Mouse (Mus musculus) embryo, embryonic 9.5 days (tissue): ENCODE results near the gene Magi3.

Source experiments
- DNase-seq: peaks from one replicate; pipeline ENCODE4 v3.0.0-alpha.2; 2017; ENCODE audit errors: extremely low spot score

The Magi3 gene

DNA sequence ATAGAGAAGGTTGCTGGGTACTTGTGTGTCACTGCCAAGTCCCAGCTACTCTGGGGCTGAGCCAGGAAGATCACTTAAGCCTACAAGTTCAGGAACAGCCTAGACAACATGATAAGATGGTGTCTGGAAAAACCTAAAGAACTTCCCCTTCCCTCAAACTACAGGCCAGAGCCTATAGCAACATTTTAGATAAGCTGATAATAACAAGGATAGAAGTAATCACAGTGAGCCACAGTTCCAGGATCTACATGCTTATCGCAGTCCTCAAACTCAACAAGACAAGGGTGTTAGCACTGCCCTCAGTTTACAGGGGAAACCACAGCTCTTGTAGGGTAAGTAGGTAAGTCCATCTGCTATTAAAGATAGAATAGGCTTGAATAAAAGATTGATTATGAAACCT, 188.1 kb downstream of the Magi3 start:
- DNase-seq: no peak

GRCm38 (mm10) chr3:104026938-104027337, 193.2 kb downstream of the Magi3 start:
- no peak for DNase-seq

- no peak for DNase-seq
Observed at GRCm38 (mm10) chr3:104020101-104020500, 200.1 kb downstream of the Magi3 start.

- DNase-seq: no peak
Observed at GRCm38 (mm10) chr3:104019453-104019852, 200.7 kb downstream of the Magi3 start.

DNA sequence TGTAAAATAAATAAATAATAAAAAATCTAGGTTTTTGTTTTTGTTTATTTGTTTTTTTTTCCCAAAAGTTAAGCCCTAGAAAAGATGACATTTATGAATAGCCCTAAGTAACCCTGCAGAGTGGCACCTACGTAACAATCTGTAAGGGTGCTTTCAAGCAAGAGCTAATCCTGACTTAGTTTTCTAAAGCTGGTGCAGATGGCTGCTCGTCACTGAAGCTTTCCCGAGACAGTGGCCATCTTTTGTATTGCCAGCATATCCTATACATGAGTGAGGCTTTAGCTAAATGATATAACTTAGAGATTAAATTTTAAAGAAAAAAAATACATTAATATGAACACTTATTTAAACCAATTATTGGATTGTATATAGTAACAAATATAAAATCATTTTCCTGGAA, 202.2 kb downstream of the Magi3 start:
- DNase-seq: no peak

GRCm38 (mm10) chr3:104011972-104012371, 208.2 kb downstream of the Magi3 start:
- no peak for DNase-seq

- DNase-seq: no peak
Observed at GRCm38 (mm10) chr3:104009924-104010662, 210.1 kb downstream of the Magi3 start.

GRCm38 (mm10) chr3:104007479-104007878, 212.7 kb downstream of the Magi3 start:
- no peak for DNase-seq

DNA sequence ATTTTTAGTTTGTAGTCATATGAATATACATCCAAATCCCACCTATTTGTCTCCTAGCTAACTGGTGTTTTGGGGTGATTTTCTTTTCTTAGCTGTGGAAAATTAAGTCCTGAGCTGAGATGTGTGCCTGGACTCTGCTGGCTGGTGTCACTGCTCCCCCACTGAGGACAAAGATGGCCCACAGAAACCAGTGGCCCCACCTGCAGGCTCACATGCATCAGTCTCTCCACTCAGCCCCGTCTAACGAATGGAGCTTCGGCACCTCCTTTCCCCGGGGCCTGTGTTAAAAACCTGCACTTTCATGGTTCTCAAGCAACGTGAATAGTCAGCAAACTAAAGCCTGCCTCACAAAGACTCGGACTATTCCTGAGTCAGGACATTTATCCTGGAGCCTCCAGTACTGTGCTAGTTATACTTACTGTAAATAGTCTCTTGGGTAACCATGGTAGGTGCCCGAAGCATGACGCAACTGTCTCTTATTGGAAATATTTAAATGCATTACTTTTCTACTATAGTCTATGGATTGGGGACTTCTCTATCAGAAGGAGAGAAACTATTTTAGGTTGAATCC, 213.2 kb downstream of the Magi3 start:
- no peak for DNase-seq

GRCm38 (mm10) chr3:103998724-103999123, 221.4 kb downstream of the Magi3 start:
- DNase-seq: no peak

DNA sequence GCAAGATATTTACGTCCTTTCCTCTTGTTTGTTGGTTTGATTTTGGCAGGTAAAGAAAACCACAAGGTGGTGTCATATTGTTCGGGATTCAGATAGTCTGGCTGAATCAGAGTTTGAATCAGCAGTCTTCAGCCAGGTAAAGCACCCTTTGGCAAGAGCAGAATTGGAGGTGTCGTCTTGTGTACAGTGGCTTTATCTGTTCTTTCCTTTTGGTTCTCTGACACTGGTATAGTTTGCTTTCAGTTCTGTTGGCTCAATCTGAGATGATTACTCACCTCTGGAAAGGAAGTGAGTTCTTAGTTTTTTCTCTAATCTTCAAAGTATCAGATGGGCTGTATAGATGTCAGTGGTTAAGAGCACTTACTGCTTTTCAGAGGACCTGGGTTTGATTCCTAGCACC, 228.9 kb downstream of the Magi3 start:
- DNase-seq: no peak

DNA sequence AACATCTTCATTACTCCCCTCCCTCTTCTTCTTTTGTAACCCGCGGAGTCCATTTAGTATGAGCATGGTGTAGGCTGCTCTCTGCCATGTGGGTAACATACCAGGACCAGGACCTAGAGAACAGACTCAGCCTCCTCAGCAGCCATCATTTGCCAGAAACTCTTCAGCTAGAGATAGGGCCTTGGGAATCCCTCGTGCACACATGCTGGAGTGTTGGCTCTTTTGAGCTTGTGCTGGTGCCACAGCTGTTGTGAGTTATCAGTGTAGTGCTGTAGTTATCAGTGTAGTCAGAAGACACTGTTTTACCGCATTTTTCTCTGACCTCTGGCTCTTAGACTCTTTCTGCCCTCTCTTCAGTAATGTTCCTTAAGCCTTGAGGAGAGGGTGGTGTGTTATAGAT, 230.8 kb downstream of the Magi3 start:
- DNase-seq: no peak

DNA sequence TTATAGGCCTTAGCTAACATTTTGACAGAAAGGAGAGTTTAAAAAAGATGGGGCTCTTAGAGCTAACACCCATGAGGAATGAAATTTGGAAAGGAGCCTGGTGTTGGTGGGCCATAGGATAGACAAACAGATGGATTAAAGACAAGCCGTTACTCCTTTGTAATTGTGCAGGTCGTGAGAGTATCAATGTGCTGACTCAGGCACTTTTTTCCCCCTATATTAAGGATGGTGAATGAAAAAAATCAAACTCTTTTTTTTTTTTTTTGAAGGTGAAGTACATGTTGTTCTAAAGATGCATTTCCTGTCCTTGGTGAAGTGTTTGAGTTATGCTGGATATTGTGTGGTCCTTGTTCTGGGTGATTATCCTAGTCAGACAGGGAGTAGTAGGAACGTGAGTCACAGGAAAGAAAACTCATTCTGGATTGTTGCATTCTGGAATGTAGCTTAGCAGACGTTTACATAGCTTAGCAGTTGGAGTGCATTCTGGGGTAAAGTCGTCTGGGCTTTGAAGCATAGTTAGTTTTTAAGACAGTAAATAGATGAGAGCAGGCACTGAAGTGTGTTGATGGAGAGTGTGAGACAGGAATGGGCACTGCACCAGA, 232.2 kb downstream of the Magi3 start:
- no peak for DNase-seq

DNA sequence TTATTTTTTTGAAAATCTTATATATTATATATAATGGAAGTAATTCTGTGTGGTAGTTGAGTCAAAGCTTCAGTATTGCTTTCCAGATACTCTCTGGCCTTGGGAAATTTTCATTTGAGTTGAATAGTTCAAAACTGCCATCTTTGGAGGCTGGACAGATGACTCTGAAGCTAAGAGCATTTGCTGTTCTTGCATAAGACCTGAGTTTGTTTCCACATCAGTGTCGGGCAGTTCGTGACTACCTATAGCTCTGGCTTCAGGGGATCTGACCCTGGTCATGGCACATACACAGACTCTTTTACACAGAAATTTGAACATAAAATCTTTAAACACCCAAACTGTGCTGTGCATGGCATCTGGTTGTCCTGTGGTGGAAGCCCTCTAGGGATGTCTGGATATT, 235.0 kb downstream of the Magi3 start:
- no peak for DNase-seq

GRCm38 (mm10) chr3:103984556-103984955, 235.6 kb downstream of the Magi3 start:
- DNase-seq: no peak

GRCm38 (mm10) chr3:103971157-103971556, 249.0 kb downstream of the Magi3 start:
- no peak for DNase-seq

DNA sequence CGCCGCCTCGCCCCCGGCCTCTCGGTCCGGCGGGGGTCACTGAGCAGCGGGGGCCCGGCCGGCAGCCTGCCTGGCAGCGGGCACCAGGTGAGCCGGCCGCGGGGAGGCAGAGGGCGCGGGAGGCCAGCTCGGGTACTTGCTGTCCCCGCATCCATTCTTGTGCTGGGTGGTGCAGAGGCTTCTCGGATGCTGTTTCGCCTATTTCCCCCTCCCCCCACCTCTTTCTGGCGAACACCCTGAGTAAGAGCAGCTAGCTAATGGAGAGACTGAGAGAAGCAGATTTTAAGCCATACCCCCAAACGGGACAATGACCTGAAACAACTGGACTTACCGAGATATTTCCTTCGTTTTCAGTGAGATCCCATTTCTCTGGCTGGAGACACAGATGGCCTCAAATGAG, 251.5 kb downstream of the Magi3 start:
- peak; percentile 85 for DNase-seq

DNA sequence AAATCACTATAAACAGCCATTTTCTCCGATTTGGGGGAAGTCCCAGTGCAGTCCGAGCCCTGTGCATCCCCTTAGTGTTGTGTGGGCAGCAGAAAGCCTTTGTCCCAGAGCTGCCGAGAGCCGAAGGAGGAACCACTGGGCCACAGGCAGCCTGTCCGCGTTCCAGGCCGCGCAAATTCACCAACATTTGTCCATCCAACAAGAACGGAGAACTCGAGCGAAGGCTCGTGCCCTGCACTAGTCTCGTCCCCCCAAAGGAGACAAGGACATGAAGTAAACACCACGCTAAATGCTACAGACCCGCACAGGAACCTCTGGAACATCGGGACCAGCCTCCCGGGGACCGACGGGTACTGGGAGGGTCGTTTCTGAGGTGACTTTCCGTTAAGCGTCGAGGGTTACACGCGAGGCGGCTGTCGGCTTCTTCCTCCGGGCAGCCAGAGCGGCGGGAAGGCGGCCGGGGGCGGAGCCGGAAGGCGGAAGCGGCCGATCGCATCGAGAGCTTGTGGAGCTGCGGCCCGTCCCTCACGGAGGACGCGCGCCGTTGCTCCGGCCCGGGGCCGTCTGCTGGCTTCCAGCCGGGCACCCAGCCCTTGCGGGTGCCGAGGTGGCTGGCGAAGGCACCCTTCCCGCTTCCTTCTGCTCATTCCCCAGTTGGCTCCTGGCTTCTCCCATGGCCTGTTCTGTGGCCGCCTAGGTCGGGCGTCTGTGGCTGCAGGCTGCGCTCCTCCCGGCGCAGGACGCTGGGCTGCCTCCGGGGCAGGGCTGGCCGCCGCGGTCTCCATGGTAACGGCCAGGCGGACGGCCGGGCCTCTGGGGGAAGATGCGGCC, 252.1 kb downstream of the Magi3 start, which contains the start of gene Phtf1:
Gene Phtf1 (plus strand): TSS at position 250 of the 831 bp plus-strand sequence.
- DNase-seq: peak; percentile 91

GRCm38 (mm10) chr3:103967231-103967630, 252.9 kb downstream of the Magi3 start:
- DNase-seq: no peak
